Mouse (Mus musculus): ENCODE measurements around the gene Vamp3. TPM values are rescaled to one million over a fixed set of nuclear protein-coding genes. Genes with fewer than 3 reads are reported as not detected.

The Vamp3 gene
- total RNA-seq (2021): 83.9 and 85.7 TPM in 2 replicates
- long read RNA-seq, experiment 1, transcript Vamp3-201 (5 exons, 2,120 nt): major isoform, 106 of 142 reads
- long read RNA-seq, experiment 1, partial matches to known transcripts: 2 of 142 reads
- long read RNA-seq, experiment 1, other reads (novel, unspliced or antisense): 34 of 142 reads
- long read RNA-seq, experiment 2, transcript Vamp3-201 (5 exons, 2,120 nt): major isoform, 80 of 112 reads
- long read RNA-seq, experiment 2, partial matches to known transcripts: 1 of 112 reads
- long read RNA-seq, experiment 2, other reads (novel, unspliced or antisense): 31 of 112 reads

- peak; percentile 100 for DNase-seq
Observed at GRCm38 (mm10) chr4:151057347-151058321, at the start of gene Vamp3. Gene Vamp3, minus strand, starts transcription at chr4:151057963.

GRCm38 (mm10) chr4:151106468-151106867 lies 48.7 kb upstream of the Vamp3 start:
- no peak for DNase-seq

GRCm38 (mm10) chr4:151105886-151106285 lies 48.1 kb upstream of the Vamp3 start:
- no peak for DNase-seq

- no peak for DNase-seq
Observed at GRCm38 (mm10) chr4:151104147-151104546, 46.4 kb upstream of the Vamp3 start.

- no peak for DNase-seq
Observed at GRCm38 (mm10) chr4:151103646-151104045, 45.9 kb upstream of the Vamp3 start.

GRCm38 (mm10) chr4:151097104-151097438 lies 39.3 kb upstream of the Vamp3 start:
- DNase-seq: no peak

- DNase-seq: no peak
Observed at GRCm38 (mm10) chr4:151096334-151097103, 38.8 kb upstream of the Vamp3 start.

- peak; percentile 40 for DNase-seq
Observed at GRCm38 (mm10) chr4:151095207-151095606, 37.4 kb upstream of the Vamp3 start.

GRCm38 (mm10) chr4:151089270-151089669 lies 31.5 kb upstream of the Vamp3 start, which contains the start of gene Gm13090:
Gene Gm13090, plus strand, starts transcription at chr4:151089570.
- DNase-seq: no peak

- DNase-seq: no peak
Observed at GRCm38 (mm10) chr4:151088819-151089218, 31.1 kb upstream of the Vamp3 start.

GRCm38 (mm10) chr4:151087358-151087757 lies 29.6 kb upstream of the Vamp3 start:
- DNase-seq: no peak

GRCm38 (mm10) chr4:151083027-151083426 lies 25.3 kb upstream of the Vamp3 start:
- no peak for DNase-seq

GRCm38 (mm10) chr4:151081977-151082376 lies 24.2 kb upstream of the Vamp3 start:
- no peak for DNase-seq

GRCm38 (mm10) chr4:151081355-151081754 lies 23.6 kb upstream of the Vamp3 start:
- no peak for DNase-seq

- no peak for DNase-seq
Observed at GRCm38 (mm10) chr4:151074817-151075216, 17.1 kb upstream of the Vamp3 start.

GRCm38 (mm10) chr4:151073108-151073744 lies 15.5 kb upstream of the Vamp3 start:
- peak; percentile 88 for DNase-seq

- DNase-seq: no peak
Observed at GRCm38 (mm10) chr4:151070962-151071361, 13.2 kb upstream of the Vamp3 start.

GRCm38 (mm10) chr4:151068751-151069150 lies 11.0 kb upstream of the Vamp3 start:
- DNase-seq: no peak

- DNase-seq: no peak
Observed at GRCm38 (mm10) chr4:151059566-151059965, 1.8 kb upstream of the Vamp3 start.

GRCm38 (mm10) chr4:151058634-151059033 lies 871 bp upstream of the Vamp3 start:
- no peak for DNase-seq

- DNase-seq: no peak
Observed at GRCm38 (mm10) chr4:151051162-151051561, 6.6 kb downstream of the Vamp3 start.

GRCm38 (mm10) chr4:151046524-151046923 lies 11.2 kb downstream of the Vamp3 start:
- no peak for DNase-seq

All from adrenal gland, postnatal 14 days (tissue).